Mouse (Mus musculus) erythroblast, embryonic 14.5 days (primary cell): ENCODE measurements around the gene Sun5. TPM values are rescaled to one million over a fixed set of nuclear protein-coding genes. Genes with fewer than 3 reads are reported as not detected.
"Not testable (repeated sequence)": the region's sequence is repeated elsewhere in the genome, so short reads cannot be mapped to it uniquely, and the experiment has no call there.

Experiments
- H3K27me3 ChIP-seq: 2 replicates; pipeline ENCODE4 v1.6.1; 2012; ENCODE audit warnings: inconsistent platforms; ENCODE audit not compliant: control insufficient read depth
- H3K36me3 ChIP-seq: 2 replicates; pipeline ENCODE4 v1.6.1; 2012; ENCODE audit warnings: mild to moderate bottlenecking, inconsistent platforms; ENCODE audit not compliant: control insufficient read depth
- H3K4me1 ChIP-seq: 2 replicates; pipeline ENCODE4 v1.6.1; 2012; ENCODE audit warnings: inconsistent platforms; ENCODE audit not compliant: control insufficient read depth
- H3K4me3 ChIP-seq: replicated peaks from 2 replicates; pipeline ENCODE3; 2012; ENCODE audit warnings: moderate library complexity, mild to moderate bottlenecking, inconsistent platforms
- H3K9me3 ChIP-seq: 2 replicates; pipeline ENCODE4 v1.6.1; 2012; ENCODE audit warnings: low read length, inconsistent platforms, mixed read lengths; ENCODE audit not compliant: control insufficient read depth
- GATA1 ChIP-seq: IDR thresholded peaks from 2 replicates; pipeline ENCODE4 v1.6.1; 2012; ENCODE audit warnings: low read length, inconsistent platforms, mixed read lengths
- TAL1 ChIP-seq: IDR thresholded peaks from 3 replicates; pipeline ENCODE4 v1.6.1; 2012; ENCODE audit warnings: low read length, inconsistent platforms, mixed read lengths
- polyA plus RNA-seq: library from polyadenylated mRNA; stranded (reverse); fragments of >175 nt; gene quantifications from 2 replicates; pipeline ENCODE4 v1.2.3, GENCODE M21; 2012

Gene Sun5
- polyA plus RNA-seq, 1 experiment = not detected

DNA sequence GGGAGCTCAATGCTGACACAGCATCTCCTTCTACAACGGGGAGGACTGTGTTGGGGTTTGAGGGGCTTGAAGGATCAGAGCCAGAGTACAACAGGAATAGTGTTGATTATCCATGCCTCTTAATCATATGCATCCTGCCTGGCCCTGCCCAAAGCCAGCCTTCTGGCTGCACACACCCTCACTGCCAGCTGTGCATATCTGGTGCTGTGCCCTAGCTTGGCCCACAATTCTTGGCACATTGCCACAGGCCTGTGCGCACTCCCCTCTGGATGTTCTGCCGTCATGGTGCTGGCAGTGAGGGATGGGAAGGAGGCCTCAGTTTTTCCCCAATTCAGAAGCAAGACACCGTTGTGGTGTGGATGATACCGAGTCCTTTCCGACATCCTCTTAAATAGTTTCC lies 46.3 kb downstream of the Sun5 start:
- no peaks in the 10 kb centered on the region for H3K4me1 ChIP-seq
- no peaks in the 10 kb centered on the region for H3K9me3 ChIP-seq
- H3K4me3 ChIP-seq = no peak overlapping the region
- no peaks in the 10 kb centered on the region for H3K36me3 ChIP-seq
- TF ChIP-seq GATA1 (no peak), TAL1 (no peak)
- H3K27me3 ChIP-seq = no peaks in the 10 kb centered on the region

DNA sequence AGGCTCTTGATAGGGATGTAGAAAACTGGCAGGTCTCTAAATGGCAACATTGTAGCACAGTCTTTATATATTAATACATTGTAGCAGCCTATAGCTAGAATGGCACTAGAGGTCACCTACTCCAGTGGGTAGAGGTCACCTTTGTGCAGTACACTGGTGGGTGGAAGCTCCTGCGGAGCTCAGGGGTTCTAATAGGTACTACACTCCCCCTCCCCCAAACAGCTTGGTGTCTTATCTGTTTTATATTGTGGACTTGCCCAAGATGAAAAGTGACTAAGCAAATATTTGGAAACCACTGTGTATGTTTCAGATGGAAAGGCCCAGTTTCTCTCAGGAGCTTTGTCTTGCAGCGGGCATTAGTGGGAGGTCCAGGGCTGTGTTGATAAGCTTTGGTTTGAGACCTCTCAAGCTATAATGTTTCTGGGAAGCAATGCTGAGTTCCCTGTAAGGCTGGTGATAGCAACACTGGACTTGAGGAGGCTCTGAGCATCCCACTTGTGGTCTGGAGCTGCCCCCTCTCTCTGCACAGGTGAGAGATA lies 48.8 kb downstream of the Sun5 start:
- Histone ChIP-seq H3K9me3 (no peaks in the 10 kb centered on the region), H3K27me3 (no peaks in the 10 kb centered on the region), H3K4me3 (no peak overlapping the region), H3K4me1 (no peaks in the 10 kb centered on the region), H3K36me3 (no peaks in the 10 kb centered on the region)
- no peak for TF ChIP-seq TAL1
- no peak for TF ChIP-seq GATA1

DNA sequence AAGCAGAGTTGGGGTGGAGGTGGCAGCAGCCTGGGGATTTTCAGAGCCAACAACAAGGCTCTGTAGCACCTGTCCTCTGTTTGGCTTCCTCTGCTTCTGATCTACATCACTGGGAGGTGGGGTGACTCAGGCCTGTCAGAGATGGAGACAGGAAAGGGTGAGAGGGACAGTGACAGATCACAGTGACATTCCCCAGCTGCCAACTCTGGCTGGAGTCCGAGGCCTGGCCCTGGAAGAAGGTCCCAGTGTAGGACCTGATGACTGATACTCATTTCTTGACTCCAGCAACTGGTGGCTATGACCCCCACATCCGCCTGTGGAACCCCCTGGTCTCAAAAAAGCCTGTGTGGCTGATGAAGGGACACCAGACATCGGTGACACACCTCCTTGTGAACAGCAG lies 61.0 kb downstream of the Sun5 start:
- H3K4me3 ChIP-seq = no peak overlapping the region
- H3K36me3 ChIP-seq = no peaks in the 10 kb centered on the region
- no peak for TF ChIP-seq TAL1
- no peak for TF ChIP-seq GATA1
- no peaks in the 10 kb centered on the region for H3K4me1 ChIP-seq
- H3K9me3 ChIP-seq = no peaks in the 10 kb centered on the region
- H3K27me3 ChIP-seq = no peaks in the 10 kb centered on the region

DNA sequence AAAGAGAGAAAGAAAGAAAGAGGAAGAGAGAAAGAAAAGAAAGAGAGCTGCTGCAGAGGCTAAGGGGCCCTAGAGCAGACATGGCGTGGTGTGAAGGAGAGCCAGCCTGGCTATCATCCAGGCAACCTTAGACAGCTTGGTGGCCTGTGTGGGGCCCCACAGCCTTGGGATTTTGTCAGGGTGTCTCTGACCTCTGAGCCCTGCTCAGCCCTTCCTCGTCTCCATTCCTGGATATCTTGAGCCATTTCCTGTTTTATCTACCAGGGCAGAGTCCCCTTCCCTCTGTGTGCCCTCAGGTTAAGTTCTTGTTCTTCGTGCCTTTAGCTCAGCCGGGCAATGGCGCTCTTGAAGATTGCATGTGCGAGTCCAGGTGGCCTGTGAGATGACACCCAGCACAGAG lies 62.0 kb downstream of the Sun5 start:
- TF ChIP-seq GATA1 (no peak), TAL1 (no peak)
- Histone ChIP-seq H3K36me3 (no peaks in the 10 kb centered on the region), H3K9me3 (no peaks in the 10 kb centered on the region), H3K27me3 (no peaks in the 10 kb centered on the region), H3K4me3 (no peak overlapping the region), H3K4me1 (no peaks in the 10 kb centered on the region)

DNA sequence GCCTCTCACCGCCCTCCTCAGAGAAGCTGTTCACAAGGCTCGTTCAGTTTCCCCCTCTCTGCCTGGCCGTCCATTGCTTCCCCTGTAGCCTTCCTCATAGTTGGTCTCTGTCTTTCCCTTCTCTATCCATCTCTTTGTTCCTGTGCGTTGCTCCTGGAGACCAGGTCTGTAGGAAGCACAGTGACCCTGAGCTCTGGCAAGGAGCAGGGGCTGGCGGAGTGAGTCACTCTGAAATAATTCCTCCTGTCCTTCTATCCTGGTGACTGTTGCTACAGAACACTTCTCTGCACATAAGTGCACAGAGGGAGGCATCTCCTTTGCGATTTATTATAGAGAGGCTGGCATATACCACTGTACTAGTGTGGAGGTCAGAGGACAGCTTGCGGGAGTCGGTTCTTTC lies 62.7 kb downstream of the Sun5 start:
- Histone ChIP-seq H3K27me3 (no peaks in the 10 kb centered on the region), H3K4me1 (no peaks in the 10 kb centered on the region), H3K9me3 (no peaks in the 10 kb centered on the region), H3K4me3 (no peak overlapping the region), H3K36me3 (no peaks in the 10 kb centered on the region)
- TF ChIP-seq TAL1 (no peak), GATA1 (no peak)

DNA sequence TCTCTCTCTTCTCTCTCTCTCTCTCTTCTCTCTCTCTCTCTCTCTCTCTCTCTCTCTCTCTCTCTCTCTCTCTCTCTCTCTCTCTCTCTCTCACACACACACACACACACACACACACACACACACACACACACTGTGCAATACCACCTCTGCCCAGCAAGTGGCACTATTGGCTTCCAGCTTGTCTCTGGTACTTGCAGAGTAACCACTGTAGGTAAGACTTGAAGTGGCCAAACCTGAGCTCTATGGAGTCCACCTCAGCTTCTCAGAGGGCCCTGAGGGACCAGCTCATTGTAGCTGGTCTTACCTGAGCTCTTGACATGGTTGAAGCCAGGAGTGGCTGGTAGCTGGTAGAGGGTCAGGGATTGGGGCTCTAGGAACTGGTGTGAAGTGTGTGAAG lies 63.4 kb downstream of the Sun5 start:
- not testable (repeated sequence) for H3K9me3 ChIP-seq, H3K4me1 ChIP-seq, H3K4me3 ChIP-seq, H3K36me3 ChIP-seq, H3K27me3 ChIP-seq

Other genes starting within 250 kb of the Sun5 start
- gene Commd7, start 238.3 kb downstream of the Sun5 start, polyA plus RNA-seq = 0.38 TPM in 2 replicates
- 0.05 and 0.08 TPM in 2 replicates for gene Dnmt3b, start 221.6 kb downstream of the Sun5 start, polyA plus RNA-seq
- gene Dnmt3c, start 174.4 kb downstream of the Sun5 start, polyA plus RNA-seq = not detected in 2 replicates
- 0.31 and 0.36 TPM in 2 replicates for gene Mapre1, start 129.8 kb downstream of the Sun5 start, polyA plus RNA-seq
- gene Efcab8, start 91.2 kb downstream of the Sun5 start, polyA plus RNA-seq = 0.04 TPM in 1 of 2 replicates, not detected in the other
- gene Bpifb2, start 4.0 kb upstream of the Sun5 start, polyA plus RNA-seq = not detected in 2 replicates
- not detected in 2 replicates for gene Bpifb6, start 29.3 kb upstream of the Sun5 start, polyA plus RNA-seq
- gene Bpifb3, start 47.1 kb upstream of the Sun5 start, polyA plus RNA-seq = not detected in 2 replicates
- not detected in 2 replicates for gene Bpifb4, start 67.1 kb upstream of the Sun5 start, polyA plus RNA-seq
- gene Bpifa6, start 103.9 kb upstream of the Sun5 start, polyA plus RNA-seq = not detected in 2 replicates
- not detected in 2 replicates for gene Bpifa2, start 137.2 kb upstream of the Sun5 start, polyA plus RNA-seq